Mouse (Mus musculus) megakaryocyte, embryonic 14.5 days (primary cell): ENCODE data around the gene Cog1. TPM values are rescaled to one million over a fixed set of nuclear protein-coding genes. Genes with fewer than 3 reads are reported as not detected.

Source experiments
- H3K27me3 ChIP-seq: replicated peaks from 2 replicates; pipeline ENCODE3; 2012; ENCODE audit warnings: inconsistent platforms
- H3K36me3 ChIP-seq: replicated peaks from 2 replicates; pipeline ENCODE3; 2012; ENCODE audit warnings: low read length, inconsistent platforms, mixed read lengths
- H3K4me1 ChIP-seq: 2 replicates; pipeline ENCODE4 v1.6.1; 2012; ENCODE audit warnings: inconsistent platforms
- H3K4me3 ChIP-seq: replicated peaks from 2 replicates; pipeline ENCODE3; 2012; ENCODE audit warnings: moderate library complexity, mild to moderate bottlenecking, inconsistent platforms
- H3K9me3 ChIP-seq: 2 replicates; pipeline ENCODE4 v1.6.1; 2012; ENCODE audit warnings: inconsistent platforms
- FLI1 ChIP-seq: IDR thresholded peaks from 2 replicates; pipeline ENCODE4 v1.6.1; 2012; ENCODE audit warnings: low read length, inconsistent platforms, mixed read lengths
- GATA1 ChIP-seq: IDR thresholded peaks from 3 replicates; pipeline ENCODE4 v1.6.1; 2012; ENCODE audit warnings: mixed read lengths, low read length, inconsistent platforms, borderline replicate concordance
- polyA plus RNA-seq: library from polyadenylated mRNA; stranded (reverse); fragments of >175 nt; gene quantifications from 2 replicates; pipeline ENCODE4 v1.2.3, GENCODE M21; 2012; ENCODE audit warnings: low replicate concordance; ENCODE audit not compliant: insufficient read depth

The Cog1 gene
- polyA plus RNA-seq, 1 experiment: 28.4 TPM

DNA sequence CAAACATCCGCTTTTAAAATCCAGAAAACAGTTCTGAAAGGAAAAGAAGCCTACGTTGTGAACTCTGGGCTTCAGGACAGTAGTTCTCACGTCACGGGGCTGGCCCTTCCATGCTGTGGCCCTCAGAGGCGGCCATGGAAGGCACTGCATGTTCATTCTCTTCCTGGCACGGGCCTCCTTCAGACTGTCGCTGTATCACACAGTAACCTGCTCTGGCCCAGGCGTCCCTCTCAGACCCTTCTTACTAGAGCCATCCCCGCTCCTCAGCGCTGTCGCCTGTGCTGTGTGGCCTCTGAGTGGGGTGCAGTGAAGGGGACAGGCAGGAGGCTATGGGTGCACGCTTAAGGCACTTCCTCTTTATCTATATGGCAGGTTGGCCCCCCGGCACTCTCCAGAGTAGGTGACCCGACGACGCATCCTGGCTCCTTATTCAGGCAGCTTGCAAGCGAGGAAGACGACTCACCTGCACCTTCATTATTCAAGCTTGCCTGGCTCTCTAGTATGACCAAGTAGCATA is 12.9 kb downstream of the Cog1 start:
- no peak overlapping the region for H3K4me3 ChIP-seq
- peaks cover 30% of the 10 kb centered on the region for H3K4me1 ChIP-seq
- no peaks in the 10 kb centered on the region for H3K27me3 ChIP-seq
- TF ChIP-seq FLI1: no peak
- TF ChIP-seq GATA1: no peak
- no peaks in the 10 kb centered on the region for H3K9me3 ChIP-seq
- H3K36me3 ChIP-seq: peaks cover 92% of the 10 kb centered on the region

DNA sequence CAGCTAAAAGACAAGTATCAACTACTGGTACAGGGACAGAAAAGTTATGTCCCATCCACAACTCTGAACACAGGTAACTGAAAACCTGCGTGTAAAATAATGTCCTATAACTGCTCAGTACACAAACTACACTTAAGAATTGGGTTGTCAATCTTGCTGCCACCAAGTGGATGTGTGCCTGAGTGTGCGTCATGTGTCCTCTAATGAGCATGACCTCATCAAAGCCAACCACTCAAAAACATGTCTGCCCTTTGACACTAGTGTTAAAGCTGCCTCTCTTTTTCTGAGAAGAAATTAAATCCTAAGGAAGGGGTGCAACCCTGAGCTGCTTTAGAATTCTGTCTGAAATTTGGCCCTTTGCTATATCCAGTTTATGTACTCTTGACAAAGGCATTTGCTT is 15.3 kb downstream of the Cog1 start:
- peaks cover 93% of the 10 kb centered on the region for H3K36me3 ChIP-seq
- TF ChIP-seq GATA1: no peak
- TF ChIP-seq FLI1: no peak
- peaks cover 50% of the 10 kb centered on the region for H3K4me1 ChIP-seq

DNA sequence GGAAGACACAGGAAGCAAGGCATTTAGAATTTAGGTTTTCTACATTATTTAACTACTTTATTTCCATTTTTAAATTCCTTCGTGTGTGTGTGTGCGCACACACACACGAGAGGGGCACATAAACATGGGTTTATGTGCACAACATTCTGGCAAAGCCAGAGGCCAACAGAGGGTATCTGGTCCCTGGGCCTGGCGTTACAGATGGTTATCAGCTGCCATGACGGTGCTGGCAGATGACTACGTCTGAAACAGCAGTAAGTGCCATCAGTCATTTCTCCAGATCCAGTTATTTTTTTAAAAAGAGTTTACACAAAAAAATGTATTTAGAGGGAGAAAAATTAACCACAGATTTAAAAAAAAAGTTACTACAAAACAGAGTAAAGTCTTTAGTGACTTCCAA is 17.2 kb downstream of the Cog1 start:
- TF ChIP-seq FLI1 (no peak), GATA1 (no peak)
- no peaks in the 10 kb centered on the region for H3K9me3 ChIP-seq
- H3K4me1 ChIP-seq: peaks cover 60% of the 10 kb centered on the region
- peaks cover 89% of the 10 kb centered on the region for H3K36me3 ChIP-seq
- H3K27me3 ChIP-seq: no peaks in the 10 kb centered on the region
- H3K4me3 ChIP-seq: no peak overlapping the region

More for the DNA sequence above, 15.3 kb downstream of the Cog1 start:
- H3K9me3 ChIP-seq: no peaks in the 10 kb centered on the region
- no peak overlapping the region for H3K4me3 ChIP-seq
- no peaks in the 10 kb centered on the region for H3K27me3 ChIP-seq

DNA sequence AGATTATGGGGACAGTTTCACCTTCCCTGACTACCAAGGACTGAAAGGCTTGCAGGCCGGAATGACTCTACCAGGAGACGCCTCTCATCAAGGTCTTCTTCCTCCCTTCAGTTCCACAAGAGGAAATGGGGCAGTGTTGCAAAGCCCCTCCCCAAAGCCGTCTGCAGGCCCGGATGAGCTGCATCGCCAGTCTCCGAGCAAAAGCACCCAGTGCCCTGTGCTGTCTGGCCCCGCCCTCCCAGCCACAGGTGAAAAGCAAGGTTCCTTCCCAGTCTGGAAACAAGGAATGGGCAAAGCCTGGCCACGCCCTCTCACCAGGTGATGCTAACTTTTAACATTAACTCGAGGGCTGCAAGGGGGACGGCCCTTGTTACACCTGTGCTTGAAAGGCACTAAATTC is 17.7 kb downstream of the Cog1 start:
- no peak for TF ChIP-seq GATA1
- no peak for TF ChIP-seq FLI1
- H3K4me3 ChIP-seq: peak overlapping the region; percentile 64
- H3K36me3 ChIP-seq: peaks cover 89% of the 10 kb centered on the region
- no peaks in the 10 kb centered on the region for H3K27me3 ChIP-seq
- peaks cover 62% of the 10 kb centered on the region for H3K4me1 ChIP-seq
- H3K9me3 ChIP-seq: no peaks in the 10 kb centered on the region

DNA sequence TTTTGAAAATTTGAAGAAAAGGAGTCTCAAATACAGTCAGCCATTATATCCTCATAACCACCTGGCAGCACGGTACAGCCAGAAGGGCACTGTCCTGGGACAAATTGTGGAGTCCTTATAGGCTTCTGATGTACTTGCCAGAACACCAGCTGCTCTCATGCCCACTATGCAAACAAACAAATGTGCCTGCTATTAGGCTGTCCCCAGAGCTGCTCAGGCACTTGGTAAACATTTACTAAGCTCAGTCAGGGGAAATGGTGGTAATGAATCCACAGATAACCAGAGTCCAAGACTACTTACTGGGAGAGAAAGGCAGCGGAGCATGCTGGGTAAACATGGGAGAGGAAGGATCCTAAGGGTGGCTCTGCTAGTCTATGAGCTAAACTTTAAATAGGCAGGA is 18.2 kb downstream of the Cog1 start:
- H3K27me3 ChIP-seq: no peaks in the 10 kb centered on the region
- TF ChIP-seq GATA1: no peak
- no peak for TF ChIP-seq FLI1
- H3K9me3 ChIP-seq: no peaks in the 10 kb centered on the region
- peaks cover 59% of the 10 kb centered on the region for H3K4me1 ChIP-seq
- peaks cover 89% of the 10 kb centered on the region for H3K36me3 ChIP-seq
- H3K4me3 ChIP-seq: peak overlapping the region; percentile 50

DNA sequence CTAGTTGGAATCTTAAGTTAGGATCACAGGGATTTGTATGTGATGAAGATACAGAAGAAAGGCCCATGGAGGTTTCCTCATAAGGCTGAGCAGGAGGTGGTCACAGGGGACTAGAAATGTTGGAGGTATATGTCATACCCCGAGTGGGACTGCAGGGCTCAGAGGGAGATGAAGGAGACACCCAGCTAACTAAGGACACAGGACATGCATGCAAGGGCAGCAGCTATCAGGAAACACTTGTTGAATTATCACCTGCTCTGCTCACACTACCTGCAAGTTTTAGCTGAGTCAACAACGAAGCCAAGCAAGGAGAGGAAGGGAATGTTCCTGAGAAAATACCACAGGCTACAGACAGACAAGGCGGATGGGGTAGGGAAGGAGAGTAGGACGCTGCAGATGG is 18.7 kb downstream of the Cog1 start:
- Histone ChIP-seq H3K36me3 (peaks cover 89% of the 10 kb centered on the region), H3K4me3 (peak overlapping the region; percentile 12), H3K9me3 (no peaks in the 10 kb centered on the region), H3K27me3 (no peaks in the 10 kb centered on the region), H3K4me1 (peaks cover 58% of the 10 kb centered on the region)
- TF ChIP-seq FLI1 (no peak), GATA1 (no peak)

DNA sequence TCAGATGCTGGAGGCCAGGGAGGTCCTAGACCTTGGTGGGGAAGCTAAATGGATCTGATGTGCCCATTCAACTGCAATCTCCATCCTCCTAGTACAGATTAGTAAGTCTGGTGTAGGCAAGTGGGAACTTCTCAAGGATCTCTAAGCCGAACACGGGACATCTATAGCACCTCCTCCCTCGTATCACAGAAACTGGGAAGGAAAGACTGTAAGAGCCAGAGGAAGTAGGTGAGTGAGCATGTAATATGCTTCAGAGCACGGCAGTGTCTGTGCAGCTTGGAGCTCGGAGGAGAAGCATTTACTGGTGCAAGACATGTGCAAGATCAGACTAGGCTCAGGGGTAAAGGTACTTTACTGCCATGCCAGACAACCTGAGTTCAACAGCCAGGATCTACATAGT is 19.9 kb downstream of the Cog1 start:
- H3K4me1 ChIP-seq: peaks cover 63% of the 10 kb centered on the region
- TF ChIP-seq GATA1: no peak
- TF ChIP-seq FLI1: no peak
- H3K36me3 ChIP-seq: peaks cover 90% of the 10 kb centered on the region

DNA sequence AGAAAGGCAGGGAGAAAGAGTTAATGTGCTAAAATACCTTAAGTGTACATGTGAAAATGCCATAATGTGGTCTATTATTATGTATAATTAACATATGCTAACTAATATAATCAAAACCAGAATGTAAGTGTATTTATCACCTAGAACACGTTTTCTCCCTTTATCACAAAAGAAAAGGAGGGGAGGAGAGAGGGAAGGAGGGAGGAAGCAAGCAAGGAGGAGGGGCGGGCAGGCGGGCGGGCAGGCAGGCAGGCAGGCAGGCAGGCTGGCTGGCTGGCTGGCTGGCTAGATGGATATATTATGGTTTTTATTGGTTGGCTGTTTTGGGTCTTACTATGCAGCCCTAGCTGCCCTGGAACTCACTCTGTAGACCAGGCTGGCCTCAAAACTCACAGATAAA is 20.7 kb downstream of the Cog1 start:
- Histone ChIP-seq H3K4me1 (peaks cover 60% of the 10 kb centered on the region), H3K27me3 (no peaks in the 10 kb centered on the region), H3K4me3 (no peak overlapping the region), H3K36me3 (peaks cover 90% of the 10 kb centered on the region), H3K9me3 (no peaks in the 10 kb centered on the region)
- TF ChIP-seq GATA1 (no peak), FLI1 (no peak)

More for the DNA sequence above, 19.9 kb downstream of the Cog1 start:
- Histone ChIP-seq H3K27me3 (no peaks in the 10 kb centered on the region), H3K9me3 (no peaks in the 10 kb centered on the region), H3K4me3 (no peak overlapping the region)

DNA sequence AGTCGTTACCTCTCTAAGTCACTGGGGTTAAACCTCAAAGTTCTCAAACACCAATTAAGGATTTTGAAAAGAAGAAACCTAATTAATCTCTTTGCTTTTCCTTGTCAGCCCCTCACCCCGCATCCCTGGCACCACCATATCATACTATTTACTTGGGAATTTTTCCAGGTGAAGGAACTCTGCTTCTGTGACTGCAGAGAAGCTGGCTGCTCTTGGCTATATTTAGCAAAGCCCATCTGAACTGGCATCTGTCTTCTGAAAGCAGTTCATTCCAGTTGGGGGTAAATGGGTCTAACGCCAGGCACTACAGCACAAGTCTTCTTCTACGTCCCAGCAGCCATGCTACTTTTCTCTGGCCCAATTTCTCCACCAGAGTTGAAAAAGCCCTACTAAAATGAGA is 24.6 kb downstream of the Cog1 start:
- H3K27me3 ChIP-seq: no peaks in the 10 kb centered on the region
- peaks cover 92% of the 10 kb centered on the region for H3K36me3 ChIP-seq
- TF ChIP-seq FLI1: no peak
- TF ChIP-seq GATA1: no peak
- H3K9me3 ChIP-seq: no peaks in the 10 kb centered on the region
- H3K4me1 ChIP-seq: peaks cover 58% of the 10 kb centered on the region
- no peak overlapping the region for H3K4me3 ChIP-seq

DNA sequence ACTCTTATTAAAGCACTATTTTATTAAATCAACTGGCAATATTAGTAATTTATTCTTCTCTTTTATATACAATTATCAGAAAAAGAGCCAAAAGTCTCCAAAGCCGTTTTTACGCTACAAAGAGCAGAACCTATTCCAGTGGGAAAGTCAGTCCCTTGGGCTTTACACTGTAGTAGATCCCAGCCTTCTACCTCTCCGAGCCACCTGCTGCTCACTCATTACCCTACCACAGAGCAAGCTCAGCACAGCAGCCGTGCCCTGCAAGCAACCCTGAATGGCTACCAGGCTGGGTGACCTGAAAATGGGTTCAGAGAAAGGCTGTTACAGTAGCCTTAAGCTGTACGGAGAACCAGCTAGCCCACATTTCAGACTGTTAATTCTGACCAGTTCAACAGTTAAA is 25.6 kb downstream of the Cog1 start:
- TF ChIP-seq FLI1 (no peak), GATA1 (no peak)
- H3K36me3 ChIP-seq: peaks cover 87% of the 10 kb centered on the region
- no peaks in the 10 kb centered on the region for H3K9me3 ChIP-seq

DNA sequence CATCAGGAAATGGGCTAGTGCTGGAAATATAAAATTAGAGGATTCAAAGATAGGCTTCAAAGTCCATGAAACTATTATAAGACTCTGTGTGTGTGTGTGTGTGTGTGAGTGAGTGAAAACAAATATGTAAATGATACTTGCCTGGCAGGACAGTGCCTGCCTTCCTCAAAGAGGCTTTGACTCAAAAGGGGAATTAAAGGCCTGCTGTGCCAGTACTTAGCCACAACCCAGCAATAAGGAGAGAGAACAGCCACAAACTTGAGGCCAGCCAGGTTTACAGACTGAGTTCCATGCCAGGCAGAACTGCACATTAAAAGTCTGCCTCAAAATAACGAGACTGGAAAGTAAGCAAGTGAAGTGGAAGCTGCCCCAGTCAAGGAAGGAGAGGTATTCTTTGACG is 27.9 kb downstream of the Cog1 start:
- no peaks in the 10 kb centered on the region for H3K9me3 ChIP-seq

More for the DNA sequence above, 25.6 kb downstream of the Cog1 start:
- H3K27me3 ChIP-seq: no peaks in the 10 kb centered on the region
- peaks cover 56% of the 10 kb centered on the region for H3K4me1 ChIP-seq
- no peak overlapping the region for H3K4me3 ChIP-seq

More for the DNA sequence above, 27.9 kb downstream of the Cog1 start:
- Histone ChIP-seq H3K27me3 (no peaks in the 10 kb centered on the region), H3K36me3 (peaks cover 75% of the 10 kb centered on the region), H3K4me1 (peaks cover 64% of the 10 kb centered on the region), H3K4me3 (no peak overlapping the region)
- TF ChIP-seq GATA1 (no peak), FLI1 (no peak)
